Mouse (Mus musculus) liver, embryonic 14.5 days (tissue): ENCODE results near the gene Cyp27a1. TPM values are rescaled to one million over a fixed set of nuclear protein-coding genes. Genes with fewer than 3 reads are reported as not detected.

ENCODE experiments used
- ATAC-seq: fragments of 200-750 bp; cut with Nextera tagmentation; 2 replicates; pipeline ENCODE4 v1.8.0; 2017; ENCODE audit warnings: moderate number of reproducible peaks, mild to moderate bottlenecking, moderate library complexity; ENCODE audit not compliant: insufficient read depth
- DNase-seq, 3 experiments: peaks; one replicate each; pipeline ENCODE4 v3.0.0-alpha.2; 2012 to 2013; ENCODE audit warnings: low read depth in 3 of 3, low spot score in 3 of 3
- H3K27ac ChIP-seq: fragments of 300-500 bp; sonication (generic); 2 replicates; pipeline ENCODE4 v1.5.1; 2014; ENCODE audit warnings: moderate library complexity, mild to moderate bottlenecking, control low read depth, inconsistent platforms
- H3K27me3 ChIP-seq: fragments of 300-500 bp; sonication (generic); 2 replicates; pipeline ENCODE4 v1.6.1; 2014; ENCODE audit warnings: mild to moderate bottlenecking, low read length, moderate library complexity; ENCODE audit not compliant: control insufficient read depth, insufficient read depth
- H3K36me3 ChIP-seq: fragments of 300-500 bp; sonication (generic); replicated peaks from 2 replicates; pipeline ENCODE4 v1.6.1; 2014; ENCODE audit warnings: low read depth; ENCODE audit not compliant: control insufficient read depth, insufficient read depth
- H3K4me1 ChIP-seq, 2 experiments: fragments of 200-500 bp in 1 of 2; fragments of 300-500 bp in 1 of 2; sonication (generic) in 1 of 2; replicated peaks; 2 replicates each; pipeline ENCODE4 v1.6.1; 2012 to 2014; ENCODE audit warnings: antibody characterized with exemption in 1 of 2, inconsistent platforms in 1 of 2, low read length in 1 of 2; ENCODE audit not compliant: control insufficient read depth in 2 of 2, insufficient read depth in 2 of 2
- H3K4me2 ChIP-seq: fragments of 300-500 bp; sonication (generic); 2 replicates; pipeline ENCODE4 v1.6.1; 2014; ENCODE audit warnings: low read depth, mild to moderate bottlenecking, control low read depth, moderate library complexity
- H3K4me3 ChIP-seq, 2 experiments: fragments of 200-500 bp in 1 of 2; fragments of 300-500 bp in 1 of 2; sonication (generic) in 1 of 2; 2 replicates each; pipeline ENCODE4 v1.5.1; 2012 to 2014; ENCODE audit warnings: low read depth in 2 of 2, low read length in 2 of 2, mild to moderate bottlenecking in 2 of 2, control low read depth in 1 of 2, inconsistent platforms in 1 of 2, moderate library complexity in 1 of 2; ENCODE audit not compliant: insufficient read depth in 1 of 2
- H3K9ac ChIP-seq: fragments of 300-500 bp; sonication (generic); replicated peaks from 2 replicates; pipeline ENCODE4 v1.6.1; 2014; ENCODE audit warnings: mild to moderate bottlenecking, control low read depth, moderate library complexity
- H3K9me3 ChIP-seq: fragments of 300-500 bp; sonication (generic); 2 replicates; pipeline ENCODE4 v1.6.1; 2016; ENCODE audit warnings: low read length, mixed read lengths; ENCODE audit not compliant: control insufficient read depth
- CTCF ChIP-seq: IDR thresholded peaks from 2 replicates; pipeline ENCODE4 v1.5.1; 2016; ENCODE audit warnings: antibody characterized with exemption, low read depth, control low read depth
- EP300 ChIP-seq: IDR thresholded peaks from 2 replicates; pipeline ENCODE4 v1.6.1; 2016; ENCODE audit warnings: antibody characterized with exemption, low read depth
- WGBS: fragments of 180-500 bp; shearing (Covaris S2); extraction: QIAGEN DNeasy Blood & Tissue Kit; methylation state at CpG from one replicate; pipeline ENCODE4 v1.1.7; 2014; ENCODE audit not compliant: insufficient replicate concordance; 5-methylcytosine and 5-hydroxymethylcytosine counted together
- polyA plus RNA-seq, 2 experiments: library from polyadenylated mRNA; depleted of rRNA in 1 of 2; stranded (reverse) in 1 of 2; unstranded in 1 of 2; fragments of >200 nt; fragmentation: Nextera tagmentation in 1 of 2; extraction: Ambion mirVana in 1 of 2; gene quantifications; 2 replicates each; pipeline versions ENCODE4 v1.2.1 to v1.2.3; 2012 to 2014

Gene Cyp27a1
- polyA plus RNA-seq, 2 experiments, result 3.3 to 5.0 TPM

GRCm38 (mm10) chr1:74750683-74751082 is 37.3 kb downstream of the Cyp27a1 start:
- ATAC-seq (no peak), DNase-seq (no peak)
- Histone ChIP-seq H3K27ac (no peak overlapping the region), H3K4me2 (no peak overlapping the region), H3K4me3 (no peak overlapping the region), H3K9ac (no peak overlapping the region), H3K9me3 (no peaks in the 10 kb centered on the region), H3K4me1 (no peaks in the 10 kb centered on the region), H3K36me3 (no peaks in the 10 kb centered on the region), H3K27me3 (no peaks in the 10 kb centered on the region; the same call in 1 of the 2 replicates)
- no peak for TF ChIP-seq CTCF
- TF ChIP-seq EP300, result no peak
- 55% methylated on average over 4 of the region's 4 CpGs for WGBS

- DNase-seq (no peak), ATAC-seq (no peak)
- Histone ChIP-seq H3K4me2 (no peak overlapping the region), H3K4me3 (no peak overlapping the region), H3K27ac (no peak overlapping the region), H3K9me3 (no peaks in the 10 kb centered on the region), H3K27me3 (no peaks in the 10 kb centered on the region; the same call in 1 of the 2 replicates), H3K9ac (no peak overlapping the region), H3K36me3 (no peaks in the 10 kb centered on the region), H3K4me1 (no peaks in the 10 kb centered on the region)
- TF ChIP-seq CTCF (no peak), EP300 (no peak)
- WGBS, result 72% methylated on average over 8 of the region's 8 CpGs
These were observed 38.8 kb downstream of the Cyp27a1 start for GRCm38 (mm10) chr1:74752150-74752549.

- TF ChIP-seq EP300 (no peak), CTCF (no peak)
- no peak overlapping the region for H3K9ac ChIP-seq
- H3K4me1 ChIP-seq, result no peaks in the 10 kb centered on the region
- WGBS, result 74% methylated on average over 3 of the region's 3 CpGs
- no peaks in the 10 kb centered on the region for H3K36me3 ChIP-seq
- H3K9me3 ChIP-seq, result no peaks in the 10 kb centered on the region
- H3K27ac ChIP-seq, result no peak overlapping the region
- no peaks in the 10 kb centered on the region; the same call in 1 of the 2 replicates for H3K27me3 ChIP-seq
- DNase-seq, result no peak
- H3K4me2 ChIP-seq, result no peak overlapping the region
- H3K4me3 ChIP-seq, result no peak overlapping the region
- no peak for ATAC-seq
These were observed 39.5 kb downstream of the Cyp27a1 start for GRCm38 (mm10) chr1:74752833-74753232.

GRCm38 (mm10) chr1:74753266-74753974 is 40.0 kb downstream of the Cyp27a1 start:
- TF ChIP-seq CTCF, result no peak
- no peak for TF ChIP-seq EP300
- DNase-seq (no peak), ATAC-seq (no peak)
- Histone ChIP-seq H3K4me1 (no peaks in the 10 kb centered on the region), H3K27ac (no peak overlapping the region), H3K36me3 (no peaks in the 10 kb centered on the region), H3K9ac (no peak overlapping the region), H3K9me3 (no peaks in the 10 kb centered on the region), H3K4me2 (no peak overlapping the region), H3K4me3 (no peak overlapping the region), H3K27me3 (no peaks in the 10 kb centered on the region)
- WGBS, result 62% methylated on average over 8 of the region's 8 CpGs

GRCm38 (mm10) chr1:74754175-74754785 is 40.9 kb downstream of the Cyp27a1 start:
- Histone ChIP-seq H3K36me3 (no peaks in the 10 kb centered on the region), H3K27me3 (no peaks in the 10 kb centered on the region), H3K27ac (no peak overlapping the region), H3K9me3 (no peaks in the 10 kb centered on the region), H3K4me2 (no peak overlapping the region), H3K4me3 (no peak overlapping the region), H3K9ac (no peak overlapping the region), H3K4me1 (no peaks in the 10 kb centered on the region)
- WGBS, result 48% methylated on average over 5 of the region's 5 CpGs
- TF ChIP-seq CTCF (no peak), EP300 (no peak)
- ATAC-seq (no peak), DNase-seq (no peak)
